Mouse (Mus musculus) cerebellum, adult 2 months (tissue): ENCODE measurements around the gene Hkdc1. TPM values are rescaled to one million over a fixed set of nuclear protein-coding genes. Genes with fewer than 3 reads are reported as not detected.

Experiments
- DNase-seq, 2 experiments: peaks; one replicate each; pipeline ENCODE4 v3.0.0; 2021
- H3K27ac ChIP-seq: fragments of 200-500 bp; 2 replicates; pipeline ENCODE4 v1.5.1; 2012; ENCODE audit warnings: low read length, control low read depth, inconsistent platforms; ENCODE audit not compliant: insufficient read depth
- H3K27me3 ChIP-seq: fragments of 200-500 bp; 2 replicates; pipeline ENCODE4 v1.6.1; 2012; ENCODE audit warnings: inconsistent platforms, mild to moderate bottlenecking, low read length, moderate library complexity; ENCODE audit not compliant: control insufficient read depth, insufficient read depth
- H3K4me1 ChIP-seq: fragments of 200-500 bp; 2 replicates; pipeline ENCODE4 v1.6.1; 2011; ENCODE audit warnings: low read length; ENCODE audit not compliant: control insufficient read depth, insufficient read depth
- H3K4me3 ChIP-seq: fragments of 200-500 bp; replicated peaks from 2 replicates; pipeline ENCODE3; 2011; ENCODE audit warnings: mild to moderate bottlenecking, low read depth, low read length, control low read depth; ENCODE audit not compliant: insufficient read depth
- CTCF ChIP-seq: fragments of 200-500 bp; IDR thresholded peaks from 2 replicates; pipeline ENCODE4 v1.5.1; 2011; ENCODE audit warnings: low read depth, mild to moderate bottlenecking, control low read depth, low read length, moderate library complexity, borderline replicate concordance; ENCODE audit not compliant: insufficient read depth
- POLR2A ChIP-seq: fragments of 200-500 bp; IDR thresholded peaks from 2 replicates; pipeline ENCODE4 v1.6.1; 2011; ENCODE audit warnings: low read length, control low read depth, borderline replicate concordance; ENCODE audit not compliant: insufficient read depth
- WGBS: fragments of 180-500 bp; shearing (Covaris S2); methylation state at CpG from one replicate; pipeline ENCODE4 v1.1.7; 2018; 5-methylcytosine and 5-hydroxymethylcytosine counted together
- polyA plus RNA-seq: library from polyadenylated mRNA; depleted of rRNA; stranded (reverse); fragments of >200 nt; gene quantifications from 2 replicates; pipeline ENCODE4 v1.2.3, GENCODE M21; 2012

The Hkdc1 gene
- polyA plus RNA-seq, 1 experiment, result 1.7 TPM

- peak overlapping the region; percentile 75 for H3K4me3 ChIP-seq
- H3K4me1 ChIP-seq, result peaks cover 20% of the 10 kb centered on the region
- WGBS, result under 1% methylated on average over 38 of the region's 38 CpGs
- TF ChIP-seq CTCF (no peak), POLR2A (peak; percentile 63; the same call in 1 of the 2 replicates)
- H3K27ac ChIP-seq, result peak overlapping the region; percentile 65
- no peaks in the 10 kb centered on the region for H3K27me3 ChIP-seq
- DNase-seq, result peak; percentile 96
These were observed 82.1 kb downstream of the Hkdc1 start for GRCm38 (mm10) chr10:62340095-62340731.

GRCm38 (mm10) chr10:62339211-62340094 is 82.8 kb downstream of the Hkdc1 start:
- Histone ChIP-seq H3K4me1 (peaks cover 23% of the 10 kb centered on the region), H3K4me3 (peak overlapping the region; percentile 75), H3K27me3 (no peaks in the 10 kb centered on the region), H3K27ac (peak overlapping the region; percentile 65)
- peak; percentile 67 to 71 for DNase-seq
- 1% methylated on average over 45 of the region's 45 CpGs for whole genome bisulfite sequencing
- TF ChIP-seq CTCF, result no peak
- no peak for TF ChIP-seq POLR2A

GRCm38 (mm10) chr10:62338626-62339025 is 83.7 kb downstream of the Hkdc1 start:
- peaks cover 27% of the 10 kb centered on the region for H3K4me1 ChIP-seq
- H3K27me3 ChIP-seq, result no peaks in the 10 kb centered on the region
- DNase-seq, result peak in 1 of 2 experiments; percentile 47
- peak overlapping the region; percentile 8 for H3K27ac ChIP-seq
- TF ChIP-seq POLR2A, result no peak
- TF ChIP-seq CTCF, result no peak
- 24% methylated on average over 5 of the region's 5 CpGs for WGBS
- peak overlapping the region; percentile 75 for H3K4me3 ChIP-seq

- peak overlapping the region; percentile 8 for H3K27ac ChIP-seq
- TF ChIP-seq POLR2A, result no peak
- no peak for TF ChIP-seq CTCF
- peak in 1 of 2 experiments; percentile 34 for DNase-seq
- 12% methylated on average over 9 of the region's 9 CpGs for WGBS
- H3K27me3 ChIP-seq, result no peaks in the 10 kb centered on the region
- peaks cover 31% of the 10 kb centered on the region for H3K4me1 ChIP-seq
- H3K4me3 ChIP-seq, result peak overlapping the region; percentile 75
These were observed 84.1 kb downstream of the Hkdc1 start for GRCm38 (mm10) chr10:62338176-62338575.

GRCm38 (mm10) chr10:62336601-62337578 is 85.4 kb downstream of the Hkdc1 start:
- H3K4me1 ChIP-seq, result peaks cover 43% of the 10 kb centered on the region
- H3K27ac ChIP-seq, result peak overlapping the region; percentile 54
- no peaks in the 10 kb centered on the region for H3K27me3 ChIP-seq
- DNase-seq, result peak; percentile 38 to 48
- no peak for TF ChIP-seq CTCF
- no peak overlapping the region for H3K4me3 ChIP-seq
- 23% methylated on average over 12 of the region's 12 CpGs for WGBS

- Histone ChIP-seq H3K4me3 (no peak overlapping the region), H3K4me1 (peaks cover 50% of the 10 kb centered on the region), H3K27ac (no peak overlapping the region), H3K27me3 (no peaks in the 10 kb centered on the region)
- DNase-seq, result no peak
- TF ChIP-seq POLR2A, result no peak
- no peak for TF ChIP-seq CTCF
- 39% methylated on average over 6 of the region's 6 CpGs for WGBS
These were observed 86.9 kb downstream of the Hkdc1 start for GRCm38 (mm10) chr10:62335423-62335776.
